Mouse (Mus musculus): Measurements from ENCODE around the gene Lefty2. TPM values are rescaled to one million over a fixed set of nuclear protein-coding genes. Genes with fewer than 3 reads are reported as not detected.
A peak's percentile ranks its signal among the peaks of the same experiment; 100 is the strongest.
"Not testable (repeated sequence)": the region's sequence is repeated elsewhere in the genome, so short reads cannot be mapped to it uniquely, and the experiment has no call there.

Lefty2 gene
- total RNA-seq, 4 experiments from 2014 or later = 0.68 to 3.4 (median 1.7) TPM

DNA sequence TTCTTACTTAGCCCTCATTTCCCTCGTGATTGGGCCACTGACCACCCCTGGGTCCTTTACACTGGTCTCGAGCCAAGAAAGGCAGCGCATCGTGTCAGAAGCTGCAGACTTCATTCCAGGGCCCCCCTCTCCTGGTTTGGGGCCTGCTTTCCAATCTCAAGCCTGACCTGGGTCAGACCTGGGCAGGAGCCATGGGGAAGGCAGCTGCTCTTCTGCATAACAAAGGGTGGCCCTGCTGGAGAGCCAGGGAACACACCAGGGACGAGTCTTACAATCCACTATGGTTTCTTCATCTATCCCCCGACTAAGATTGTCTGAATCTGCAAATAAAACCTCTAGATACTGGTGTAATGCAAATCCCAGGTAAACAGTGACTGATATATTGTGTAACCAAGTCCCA lies 40.8 kb downstream of the Lefty2 start:
- DNase-seq (ENCODE audit: low spot score in 2 of 2) = no peak

DNA sequence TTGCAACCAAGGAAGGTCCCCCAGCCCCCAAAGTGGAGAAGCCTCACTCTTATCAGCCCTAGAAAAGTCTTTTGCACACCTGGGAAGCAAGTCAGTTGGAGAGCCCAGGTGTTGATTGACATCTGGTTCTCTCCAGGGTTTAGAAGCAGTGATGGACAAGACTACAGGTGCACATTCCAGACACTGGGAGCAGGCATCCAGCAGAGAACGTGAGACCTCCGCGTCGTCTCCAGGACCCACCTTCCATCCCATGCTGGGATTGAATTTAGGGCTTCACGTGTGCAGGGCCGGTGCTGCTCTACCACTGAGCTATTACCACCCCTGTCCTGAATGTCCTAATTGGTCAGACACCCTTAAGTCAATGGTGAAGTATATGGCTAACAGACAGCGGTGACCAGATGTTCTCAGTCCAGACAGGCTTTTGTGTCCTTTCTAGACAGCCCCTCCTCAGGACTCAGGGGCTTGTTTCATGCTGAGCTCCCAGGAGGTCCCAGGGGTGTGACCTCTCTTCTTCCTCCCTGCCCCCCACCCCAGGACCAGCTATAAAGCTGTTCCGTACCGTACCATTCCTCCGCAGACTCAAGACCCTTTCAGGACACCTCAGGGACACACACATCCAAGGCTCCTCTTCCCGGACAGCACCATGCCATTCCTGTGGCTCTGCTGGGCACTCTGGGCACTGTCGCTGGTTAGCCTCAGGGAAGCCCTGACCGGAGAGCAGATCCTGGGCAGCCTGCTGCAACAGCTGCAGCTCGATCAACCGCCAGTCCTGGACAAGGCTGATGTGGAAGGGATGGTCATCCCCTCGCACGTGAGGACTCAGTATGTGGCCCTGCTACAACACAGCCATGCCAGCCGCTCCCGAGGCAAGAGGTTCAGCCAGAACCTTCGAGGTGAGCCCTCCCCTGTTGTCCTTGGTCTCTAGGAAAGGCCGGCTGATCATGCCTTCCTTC lies 41.8 kb downstream of the Lefty2 start, which contains the start of gene Lefty1:
TSS of gene Lefty1 (plus strand) at position 556 of the 953 bp plus-strand sequence.
- no peak for DNase-seq (ENCODE audit: low spot score in 2 of 2)

GRCm38 (mm10) chr1:180936610-180937398 lies 43.9 kb downstream of the Lefty2 start:
- DNase-seq (ENCODE audit: low spot score in 2 of 2) = not testable (repeated sequence)

- DNase-seq (ENCODE audit: low spot score in 2 of 2) = not testable (repeated sequence)
Observed at GRCm38 (mm10) chr1:180937631-180938030, 44.7 kb downstream of the Lefty2 start.

- not testable (repeated sequence) for DNase-seq (ENCODE audit: low spot score in 2 of 2)
Observed at GRCm38 (mm10) chr1:180938781-180939180, 45.9 kb downstream of the Lefty2 start.

- DNase-seq (ENCODE audit: low spot score in 2 of 2) = no peak
Observed at GRCm38 (mm10) chr1:180940776-180941460, 48.0 kb downstream of the Lefty2 start.

- DNase-seq (ENCODE audit: low spot score in 2 of 2) = no peak
Observed at GRCm38 (mm10) chr1:180941726-180942125, 48.8 kb downstream of the Lefty2 start.

DNA sequence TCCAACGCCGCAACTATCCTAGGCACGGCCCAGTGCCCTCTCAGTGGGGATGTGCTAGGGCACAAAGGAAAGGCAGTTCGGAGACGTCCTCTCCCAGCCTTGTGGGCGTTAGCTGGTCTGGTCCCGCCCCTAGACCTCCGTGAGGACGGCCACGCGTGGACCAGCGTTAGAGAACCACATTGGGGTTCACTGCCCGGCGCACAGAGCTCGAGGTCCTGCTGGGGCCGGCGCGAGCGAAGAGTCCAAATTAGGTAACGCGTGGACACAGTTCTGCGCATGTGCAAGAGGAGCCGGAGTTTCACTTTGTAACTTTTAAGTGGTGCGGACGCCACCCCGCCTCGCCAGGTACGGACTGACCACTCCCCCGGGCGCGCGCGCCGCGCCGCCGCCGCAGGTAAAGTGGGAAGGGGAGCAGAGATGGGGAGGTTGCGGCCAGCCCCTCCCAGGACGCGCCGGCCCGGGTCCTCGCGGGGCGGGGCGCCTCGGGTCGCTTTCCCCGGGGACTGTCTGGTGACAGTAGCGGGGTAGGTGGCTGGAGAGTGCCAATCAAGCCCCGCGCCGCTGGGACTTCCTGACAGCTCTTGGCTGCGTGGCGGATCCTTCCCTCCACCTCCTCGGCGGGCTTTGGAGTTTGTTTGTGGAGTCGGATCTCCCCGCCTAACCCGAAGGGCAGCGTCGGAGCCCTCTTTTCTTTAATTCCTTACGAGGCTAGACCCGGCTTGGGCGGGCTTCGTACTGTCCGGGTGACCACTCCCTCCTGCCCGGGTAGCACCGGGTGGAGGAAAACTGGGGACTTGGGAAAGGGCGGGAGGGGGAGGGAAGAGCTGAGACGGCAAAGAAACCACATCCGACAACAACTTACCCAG lies 49.5 kb downstream of the Lefty2 start, which contains the start of gene Tmem63a:
TSS of gene Tmem63a (plus strand) at position 179 of the 866 bp plus-strand sequence.
- DNase-seq (ENCODE audit: low spot score in 2 of 2) = no peak

GRCm38 (mm10) chr1:180943032-180943644 lies 50.2 kb downstream of the Lefty2 start:
- no peak for DNase-seq (ENCODE audit: low spot score in 2 of 2)

DNA sequence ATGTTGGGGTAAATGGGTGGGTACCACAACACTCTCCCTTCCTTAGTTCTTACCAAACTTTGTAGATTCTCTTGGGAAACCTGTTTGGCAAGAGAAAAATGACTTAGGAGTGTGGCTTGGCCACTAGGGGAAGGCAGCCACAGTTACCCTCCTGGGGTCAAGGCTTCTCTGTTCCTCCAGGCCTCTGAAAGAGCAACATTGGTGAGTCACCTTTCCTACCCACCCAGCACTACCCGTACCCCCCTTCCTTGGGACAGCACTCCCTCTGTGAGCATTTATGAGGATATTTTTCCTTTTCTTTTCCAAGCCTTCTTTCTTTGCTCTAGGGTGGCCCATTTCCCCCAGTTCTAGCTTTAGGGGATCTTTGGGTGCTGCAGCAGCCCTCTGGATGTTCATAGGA lies 51.0 kb downstream of the Lefty2 start:
- no peak for DNase-seq (ENCODE audit: low spot score in 2 of 2)

GRCm38 (mm10) chr1:180944553-180944952 lies 51.6 kb downstream of the Lefty2 start:
- DNase-seq (ENCODE audit: low spot score in 2 of 2) = no peak

GRCm38 (mm10) chr1:180945001-180945980 lies 52.4 kb downstream of the Lefty2 start:
- peak; percentile 45 to 48 for DNase-seq (ENCODE audit: low spot score in 2 of 2)

DNA sequence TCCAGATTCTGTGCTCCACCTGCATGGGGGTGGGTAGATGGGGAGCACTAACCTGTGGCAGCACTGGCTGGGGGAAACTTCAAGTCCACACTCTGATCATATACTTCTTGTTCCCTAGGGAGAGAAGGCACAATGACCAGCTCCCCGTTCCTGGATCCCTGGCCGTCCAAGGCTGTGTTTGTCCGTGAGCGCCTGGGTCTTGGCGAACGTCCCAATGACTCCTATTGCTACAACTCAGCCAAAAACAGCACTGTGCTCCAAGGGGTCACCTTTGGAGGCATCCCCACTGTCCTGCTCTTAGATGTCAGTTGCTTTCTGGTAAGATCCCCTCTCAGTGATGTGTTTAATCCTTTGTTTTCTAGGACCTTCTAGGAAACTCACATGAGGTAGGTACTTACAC lies 53.5 kb downstream of the Lefty2 start:
- DNase-seq (ENCODE audit: low spot score in 2 of 2) = no peak

Other genes starting within 250 kb of the Lefty2 start
- not detected for gene Mixl1, start 196.1 kb upstream of the Lefty2 start, total RNA-seq (2022)
- 10 to 100 TPM; 32.5 to 36.3 (median 34.8) TPM for gene Acbd3, start 167.1 kb upstream of the Lefty2 start, total RNA-seq (2022)
- gene H3f3a, start 79.2 kb upstream of the Lefty2 start, total RNA-seq (2022) = 100 to 1,000 TPM; 296 to 316 (median 303) TPM
- gene Sde2, start 42.0 kb upstream of the Lefty2 start, total RNA-seq (2022) = 10 to 100 TPM; 22.3 to 24.9 (median 22.6) TPM
- gene Pycr2, start 11.2 kb downstream of the Lefty2 start, total RNA-seq (2022) = 10 to 100 TPM; 36.2 to 39.7 (median 39.3) TPM
- 1 to 10 TPM; 6.6 to 8.4 (median 7.8) TPM for gene Lefty1, start 41.9 kb downstream of the Lefty2 start, total RNA-seq (2022)
- gene Tmem63a, start 49.2 kb downstream of the Lefty2 start, total RNA-seq (2022) = 10 to 100 TPM; 25.6 to 39.3 (median 29.1) TPM
- gene Ephx1, start 127.8 kb downstream of the Lefty2 start, total RNA-seq (2022) = 10 to 100 TPM; 31.7 to 53.2 (median 43.4) TPM
- gene 9130409I23Rik, start 158.1 kb downstream of the Lefty2 start, total RNA-seq (2022) = under 1 TPM in 1 of 4 experiments, not detected in 3; 0.16 TPM